Mouse (Mus musculus): Measurements from ENCODE around the gene Spty2d1. TPM values are rescaled to one million over a fixed set of nuclear protein-coding genes. Genes with fewer than 3 reads are reported as not detected.
"Not testable (repeated sequence)": the region's sequence is repeated elsewhere in the genome, so short reads cannot be mapped to it uniquely, and the experiment has no call there.

Gene Spty2d1
- total and polyA plus RNA-seq, 2 experiments from 2014 or later: 7.7 to 8.7 TPM

DNA sequence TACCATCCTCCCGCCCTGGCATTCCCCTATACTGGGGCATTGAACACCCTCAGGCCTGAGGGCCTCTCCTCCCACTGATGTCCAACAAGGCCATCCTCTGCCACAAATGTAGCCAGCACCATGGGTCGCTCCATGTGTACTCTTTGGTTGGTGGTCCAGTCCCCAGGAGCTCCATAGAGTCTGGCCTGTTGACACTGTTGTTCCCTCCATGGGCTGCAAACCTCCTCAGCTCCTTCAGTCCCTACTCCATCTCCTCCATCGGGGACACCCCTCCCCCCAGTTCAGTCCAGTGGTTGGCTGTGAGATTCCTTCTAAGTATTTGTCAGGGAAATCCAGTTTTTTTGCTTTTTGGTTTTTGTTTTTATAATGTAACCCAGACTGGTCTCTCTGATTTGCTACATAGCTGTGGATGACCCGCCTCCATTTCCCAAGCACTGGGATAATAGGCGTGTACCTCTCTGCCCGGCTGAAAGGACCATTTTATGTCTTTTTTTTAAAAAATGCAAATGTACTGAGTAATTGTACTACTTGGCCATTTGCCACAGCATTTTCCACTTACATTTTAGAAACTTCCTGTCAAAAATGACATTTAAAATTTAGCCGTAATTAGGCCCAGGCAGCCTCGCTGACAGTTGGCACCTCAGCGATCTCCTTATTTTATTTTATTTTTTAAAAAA is 22.4 kb upstream of the Spty2d1 start:
- Histone ChIP-seq H3K4me1 (ENCODE audit: control insufficient read depth, insufficient read depth) (peaks cover 1% of the 10 kb centered on the region; the same call in 1 of the 2 replicates), H3K4me3 (ENCODE audit: low read depth, low read length) (no peak overlapping the region), H3K9ac (replicated peaks; ENCODE audit: low read depth, low read length) (no peak overlapping the region), H3K27me3 (ENCODE audit: control insufficient read depth, insufficient read depth, low read length) (no peaks in the 10 kb centered on the region), H3K4me2 (ENCODE audit: low read depth, low read length) (no peak overlapping the region), H3K36me3 (replicated peaks; ENCODE audit: control insufficient read depth, insufficient read depth, low read length) (no peaks in the 10 kb centered on the region), H3K27ac (ENCODE audit: low read depth) (no peak overlapping the region), H3K9me3 (replicated peaks; ENCODE audit: control insufficient read depth, low read length) (no peaks in the 10 kb centered on the region)
- TF ChIP-seq EP300 (IDR thresholded peaks at IDR 0.05; ENCODE audit: low read depth): no peak
- TF ChIP-seq CTCF (IDR thresholded peaks at IDR 0.05; ENCODE audit: low read depth): no peak
- no peak for ATAC-seq (ENCODE audit: insufficient read depth, low read depth)
- WGBS: 71% methylated on average over 9 of the region's 9 CpGs
- no peak for DNase-seq (ENCODE audit: low spot score)

GRCm38 (mm10) chr7:47027520-47027919 is 19.3 kb upstream of the Spty2d1 start:
- H3K36me3 ChIP-seq (replicated peaks; ENCODE audit: control insufficient read depth, insufficient read depth, low read length): no peaks in the 10 kb centered on the region
- WGBS: 68% methylated on average over 1 of the region's 1 CpGs
- DNase-seq (ENCODE audit: low spot score) (no peak), ATAC-seq (ENCODE audit: insufficient read depth, low read depth) (no peak)
- H3K4me3 ChIP-seq (ENCODE audit: low read depth, low read length): no peak overlapping the region
- no peak overlapping the region for H3K9ac ChIP-seq (replicated peaks; ENCODE audit: low read depth, low read length)
- H3K27me3 ChIP-seq (ENCODE audit: control insufficient read depth, insufficient read depth, low read length): no peaks in the 10 kb centered on the region
- TF ChIP-seq CTCF (IDR thresholded peaks at IDR 0.05; ENCODE audit: low read depth) (no peak), EP300 (IDR thresholded peaks at IDR 0.05; ENCODE audit: low read depth) (no peak)
- H3K4me2 ChIP-seq (ENCODE audit: low read depth, low read length): no peak overlapping the region
- no peak overlapping the region for H3K27ac ChIP-seq (ENCODE audit: low read depth)
- H3K9me3 ChIP-seq (replicated peaks; ENCODE audit: control insufficient read depth, low read length): no peaks in the 10 kb centered on the region
- H3K4me1 ChIP-seq (ENCODE audit: control insufficient read depth, insufficient read depth): peaks cover 6% of the 10 kb centered on the region; the same call in 1 of the 2 replicates

DNA sequence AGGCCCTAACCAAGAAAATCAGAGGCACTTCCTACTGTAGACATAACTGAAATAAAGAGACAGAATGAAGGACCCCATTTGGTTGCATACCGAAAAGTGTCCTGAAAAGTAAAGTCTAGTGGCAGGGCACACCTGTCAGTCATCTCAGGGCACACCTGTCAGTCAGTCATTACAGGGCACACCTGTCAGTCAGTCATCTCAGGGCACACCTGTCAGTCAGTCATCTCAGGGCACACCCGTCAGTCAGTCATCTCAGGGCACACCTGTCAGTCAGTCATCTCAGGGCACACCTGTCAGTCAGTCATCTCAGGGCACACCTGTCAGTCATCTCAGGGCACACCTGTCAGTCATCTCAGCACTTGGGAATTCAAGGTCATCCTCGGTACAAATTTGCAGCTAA is 18.7 kb upstream of the Spty2d1 start:
- H3K9me3 ChIP-seq (replicated peaks; ENCODE audit: control insufficient read depth, low read length); H3K36me3 ChIP-seq (replicated peaks; ENCODE audit: control insufficient read depth, insufficient read depth, low read length); DNase-seq (ENCODE audit: low spot score); H3K27ac ChIP-seq (ENCODE audit: low read depth); H3K9ac ChIP-seq (replicated peaks; ENCODE audit: low read depth, low read length); H3K4me3 ChIP-seq (ENCODE audit: low read depth, low read length); H3K4me2 ChIP-seq (ENCODE audit: low read depth, low read length); ATAC-seq (ENCODE audit: insufficient read depth, low read depth); H3K27me3 ChIP-seq (ENCODE audit: control insufficient read depth, insufficient read depth, low read length); H3K4me1 ChIP-seq (ENCODE audit: control insufficient read depth, insufficient read depth): not testable (repeated sequence)
- WGBS: 77% methylated on average over 3 of the region's 3 CpGs

GRCm38 (mm10) chr7:47025429-47025828 is 17.2 kb upstream of the Spty2d1 start:
- H3K4me2 ChIP-seq (ENCODE audit: low read depth, low read length): no peak overlapping the region
- DNase-seq (ENCODE audit: low spot score) (peak; percentile 66), ATAC-seq (ENCODE audit: insufficient read depth, low read depth) (peak; percentile 84)
- H3K27ac ChIP-seq (ENCODE audit: low read depth): 0 out of 2 replicates have a peak overlapping the region, but pooled peaks have one; percentile 34
- 35% methylated on average over 9 of the region's 9 CpGs for WGBS
- no peaks in the 10 kb centered on the region for H3K27me3 ChIP-seq (ENCODE audit: control insufficient read depth, insufficient read depth, low read length)
- H3K9ac ChIP-seq (replicated peaks; ENCODE audit: low read depth, low read length): no peak overlapping the region
- H3K9me3 ChIP-seq (replicated peaks; ENCODE audit: control insufficient read depth, low read length): no peaks in the 10 kb centered on the region
- H3K4me3 ChIP-seq (ENCODE audit: low read depth, low read length): no peak overlapping the region
- H3K36me3 ChIP-seq (replicated peaks; ENCODE audit: control insufficient read depth, insufficient read depth, low read length): no peaks in the 10 kb centered on the region
- no peak for TF ChIP-seq CTCF (IDR thresholded peaks at IDR 0.05; ENCODE audit: low read depth)
- no peak for TF ChIP-seq EP300 (IDR thresholded peaks at IDR 0.05; ENCODE audit: low read depth)
- peaks cover 6% of the 10 kb centered on the region; the same call in 1 of the 2 replicates for H3K4me1 ChIP-seq (ENCODE audit: control insufficient read depth, insufficient read depth)

DNA sequence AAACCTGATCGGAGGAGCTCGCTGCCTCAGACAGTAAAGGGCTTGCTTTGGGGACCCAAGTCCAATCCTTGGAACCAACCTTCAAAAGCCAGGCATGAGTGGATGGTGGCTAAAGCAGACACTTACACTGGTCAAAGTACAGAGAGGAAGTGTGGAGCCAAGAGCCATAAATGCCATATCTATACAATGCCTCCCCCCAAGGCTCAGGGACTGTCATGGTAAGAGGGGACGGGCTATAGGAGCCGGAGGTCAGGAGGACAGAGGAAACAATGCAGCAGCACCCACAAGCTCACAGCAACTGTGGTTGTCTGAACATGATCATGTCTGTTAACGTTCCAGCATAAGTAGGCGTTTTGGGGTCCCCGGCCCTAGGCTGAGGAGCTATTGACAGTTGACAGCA is 16.2 kb upstream of the Spty2d1 start:
- Histone ChIP-seq H3K27me3 (ENCODE audit: control insufficient read depth, insufficient read depth, low read length) (no peaks in the 10 kb centered on the region), H3K27ac (ENCODE audit: low read depth) (no peak overlapping the region), H3K4me2 (ENCODE audit: low read depth, low read length) (no peak overlapping the region), H3K9me3 (replicated peaks; ENCODE audit: control insufficient read depth, low read length) (no peaks in the 10 kb centered on the region), H3K4me1 (ENCODE audit: control insufficient read depth, insufficient read depth) (peaks cover 6% of the 10 kb centered on the region; the same call in 1 of the 2 replicates), H3K4me3 (ENCODE audit: low read depth, low read length) (no peak overlapping the region), H3K9ac (replicated peaks; ENCODE audit: low read depth, low read length) (no peak overlapping the region), H3K36me3 (replicated peaks; ENCODE audit: control insufficient read depth, insufficient read depth, low read length) (no peaks in the 10 kb centered on the region)
- 84% methylated on average over 7 of the region's 7 CpGs for WGBS
- TF ChIP-seq CTCF (IDR thresholded peaks at IDR 0.05; ENCODE audit: low read depth): no peak
- TF ChIP-seq EP300 (IDR thresholded peaks at IDR 0.05; ENCODE audit: low read depth): no peak
- no peak for ATAC-seq (ENCODE audit: insufficient read depth, low read depth)
- DNase-seq (ENCODE audit: low spot score): no peak

- H3K27ac ChIP-seq (ENCODE audit: low read depth): no peak overlapping the region
- no peak overlapping the region for H3K4me3 ChIP-seq (ENCODE audit: low read depth, low read length)
- peak; percentile 78 for DNase-seq (ENCODE audit: low spot score)
- TF ChIP-seq CTCF (IDR thresholded peaks at IDR 0.05; ENCODE audit: low read depth) (peak; percentile 92), EP300 (IDR thresholded peaks at IDR 0.05; ENCODE audit: low read depth) (no peak)
- ATAC-seq (ENCODE audit: insufficient read depth, low read depth): peak; percentile 55
- H3K9ac ChIP-seq (replicated peaks; ENCODE audit: low read depth, low read length): no peak overlapping the region
- no peaks in the 10 kb centered on the region for H3K9me3 ChIP-seq (replicated peaks; ENCODE audit: control insufficient read depth, low read length)
- H3K4me2 ChIP-seq (ENCODE audit: low read depth, low read length): no peak overlapping the region
- no peaks in the 10 kb centered on the region for H3K36me3 ChIP-seq (replicated peaks; ENCODE audit: control insufficient read depth, insufficient read depth, low read length)
- H3K27me3 ChIP-seq (ENCODE audit: control insufficient read depth, insufficient read depth, low read length): no peaks in the 10 kb centered on the region
- peaks cover 6% of the 10 kb centered on the region; the same call in 1 of the 2 replicates for H3K4me1 ChIP-seq (ENCODE audit: control insufficient read depth, insufficient read depth)
- WGBS: 9% methylated on average over 6 of the region's 6 CpGs
Observed at GRCm38 (mm10) chr7:47023530-47023929, 15.3 kb upstream of the Spty2d1 start.
